Mouse (Mus musculus) CH12.LX (cell line): Measurements from ENCODE around the gene Gm20388. TPM values are rescaled to one million over a fixed set of nuclear protein-coding genes. Genes with fewer than 3 reads are reported as not detected.

Experiments
- DNase-seq: peaks from one replicate; pipeline ENCODE4 v3.0.0-alpha.2; 2013; ENCODE audit errors: extremely low read depth
- H3K27ac ChIP-seq: 2 replicates; pipeline ENCODE4 v1.5.1; 2012; ENCODE audit warnings: low read depth, mild to moderate bottlenecking, control low read depth, moderate library complexity; ENCODE audit not compliant: insufficient read depth
- H3K27me3 ChIP-seq: replicated peaks from 2 replicates; pipeline ENCODE3; 2012; ENCODE audit warnings: inconsistent platforms
- H3K36me3 ChIP-seq, 2 experiments: replicated peaks in 1 of 2; 2 replicates each; pipeline versions ENCODE3 to v1.6.1; 2012; ENCODE audit warnings: inconsistent platforms in 1 of 2, low read length in 1 of 2, mild to moderate bottlenecking in 1 of 2, mixed read lengths in 1 of 2, moderate library complexity in 1 of 2; ENCODE audit not compliant: control insufficient read depth in 1 of 2, insufficient read depth in 1 of 2
- H3K4me1 ChIP-seq, 2 experiments: 2 replicates each; pipeline ENCODE4 v1.6.1; 2012; ENCODE audit warnings: inconsistent platforms in 1 of 2, moderate library complexity in 1 of 2; ENCODE audit not compliant: insufficient read depth in 2 of 2, control insufficient read depth in 1 of 2
- H3K4me2 ChIP-seq: 2 replicates; pipeline ENCODE4 v1.6.1; 2012; ENCODE audit warnings: low read depth, mild to moderate bottlenecking, control low read depth; ENCODE audit not compliant: poor library complexity, insufficient read depth, severe bottlenecking
- H3K4me3 ChIP-seq, 3 experiments: fragments of 150-350 bp in 1 of 3; sonication (generic) in 1 of 3; replicated peaks in 1 of 3; 2 replicates each; pipeline versions ENCODE3 to v1.5.1; 2011 to 2012; ENCODE audit warnings: low read depth in 2 of 3, low read length in 2 of 3, mild to moderate bottlenecking in 2 of 3, moderate library complexity in 2 of 3, control low read depth in 1 of 3, improper control_type of control experiment in 1 of 3, inconsistent platforms in 1 of 3, mixed read lengths in 1 of 3; ENCODE audit not compliant: poor library complexity in 1 of 3
- H3K79me2 ChIP-seq: replicated peaks from 2 replicates; pipeline ENCODE4 v1.6.1; 2012; ENCODE audit warnings: mild to moderate bottlenecking, moderate library complexity; ENCODE audit not compliant: control insufficient read depth, poor library complexity, insufficient read depth, severe bottlenecking; ENCODE audit errors: extremely low read depth
- H3K9ac ChIP-seq: 2 replicates; pipeline ENCODE4 v1.6.1; 2012; ENCODE audit warnings: low read depth, mild to moderate bottlenecking, control low read depth, moderate library complexity; ENCODE audit not compliant: insufficient read depth
- H3K9me3 ChIP-seq: replicated peaks from 2 replicates; pipeline ENCODE3; 2012; ENCODE audit warnings: low read length, inconsistent platforms, mixed read lengths
- BHLHE40 ChIP-seq: IDR thresholded peaks from 2 replicates; pipeline ENCODE4 v1.6.1; 2011; ENCODE audit warnings: mild to moderate bottlenecking, low read depth, low read length, improper control_type of control experiment
- CHD1 ChIP-seq: IDR thresholded peaks from 2 replicates; pipeline ENCODE4 v1.6.1; 2012; ENCODE audit warnings: low read depth, low read length, improper control_type of control experiment, inconsistent platforms
- CHD2 ChIP-seq: IDR thresholded peaks from 2 replicates; pipeline ENCODE4 v1.6.1; 2011; ENCODE audit warnings: low read length, improper control_type of control experiment
- E2F4 ChIP-seq: IDR thresholded peaks from 2 replicates; pipeline ENCODE4 v1.6.1; 2011; ENCODE audit warnings: low read depth, low read length, improper control_type of control experiment; ENCODE audit not compliant: insufficient replicate concordance
- ELF1 ChIP-seq: IDR thresholded peaks from 2 replicates; pipeline ENCODE4 v1.6.1; 2014; ENCODE audit warnings: low read depth, mild to moderate bottlenecking, inconsistent platforms, low read length, improper control_type of control experiment
- ETS1 ChIP-seq: conservative IDR thresholded peaks from 2 replicates; pipeline ENCODE4 v1.6.1; 2012; ENCODE audit warnings: low read depth, mild to moderate bottlenecking, inconsistent platforms, low read length, improper control_type of control experiment, moderate library complexity
- HCFC1 ChIP-seq: IDR thresholded peaks from 2 replicates; pipeline ENCODE4 v1.6.1; 2012; ENCODE audit warnings: low read depth, mild to moderate bottlenecking, inconsistent platforms, low read length, improper control_type of control experiment
- IRF4 ChIP-seq: IDR thresholded peaks from 2 replicates; pipeline ENCODE4 v1.6.1; 2014; ENCODE audit warnings: low read depth, mild to moderate bottlenecking, inconsistent platforms, low read length, improper control_type of control experiment
- JUN ChIP-seq: IDR thresholded peaks from 2 replicates; pipeline ENCODE4 v1.6.1; 2011; ENCODE audit warnings: low read depth, mild to moderate bottlenecking, low read length, improper control_type of control experiment, moderate library complexity; ENCODE audit not compliant: insufficient read depth
- MAFK ChIP-seq: IDR thresholded peaks from 2 replicates; pipeline ENCODE4 v1.6.1; 2011; ENCODE audit warnings: low read length, improper control_type of control experiment; ENCODE audit not compliant: insufficient replicate concordance
- MAX ChIP-seq: IDR thresholded peaks from 2 replicates; pipeline ENCODE4 v1.6.1; 2011; ENCODE audit warnings: low read length, improper control_type of control experiment
- MAZ ChIP-seq: IDR thresholded peaks from 2 replicates; pipeline ENCODE4 v1.6.1; 2012; ENCODE audit warnings: low read depth, mild to moderate bottlenecking, inconsistent platforms, low read length, improper control_type of control experiment, moderate library complexity
- MEF2A ChIP-seq: IDR thresholded peaks from 2 replicates; pipeline ENCODE4 v1.6.1; 2014; ENCODE audit warnings: low read depth, mild to moderate bottlenecking, inconsistent platforms, low read length, improper control_type of control experiment, borderline replicate concordance
- NELFE ChIP-seq: IDR thresholded peaks from 2 replicates; pipeline ENCODE4 v1.6.1; 2011; ENCODE audit warnings: low read depth, low read length, improper control_type of control experiment
- NRF1 ChIP-seq: IDR thresholded peaks from 2 replicates; pipeline ENCODE4 v1.6.1; 2014; ENCODE audit warnings: low read depth, mild to moderate bottlenecking, inconsistent platforms, low read length, improper control_type of control experiment, moderate library complexity
- PAX5 ChIP-seq: IDR thresholded peaks from 2 replicates; pipeline ENCODE4 v1.6.1; 2012; ENCODE audit warnings: low read length, inconsistent platforms, mixed read lengths
- POLR2A ChIP-seq: IDR thresholded peaks from 2 replicates; pipeline ENCODE4 v1.6.1; 2011; ENCODE audit warnings: low read depth, mild to moderate bottlenecking, improper control_type of control experiment, low read length
- RCOR1 ChIP-seq: conservative IDR thresholded peaks from 2 replicates; pipeline ENCODE4 v1.6.1; 2012; ENCODE audit warnings: low read depth, mild to moderate bottlenecking, inconsistent platforms, low read length, improper control_type of control experiment
- SIN3A ChIP-seq: IDR thresholded peaks from 2 replicates; pipeline ENCODE4 v1.6.1; 2012; ENCODE audit warnings: low read length, improper control_type of control experiment, inconsistent platforms
- TBP ChIP-seq: conservative IDR thresholded peaks from 2 replicates; pipeline ENCODE4 v1.6.1; 2011; ENCODE audit warnings: low read depth, low read length, improper control_type of control experiment
- TCF12 ChIP-seq: IDR thresholded peaks from 2 replicates; pipeline ENCODE4 v1.6.1; 2014; ENCODE audit warnings: low read depth, mild to moderate bottlenecking, inconsistent platforms, low read length, improper control_type of control experiment
- UBTF ChIP-seq: IDR thresholded peaks from 2 replicates; pipeline ENCODE4 v1.6.1; 2012; ENCODE audit warnings: low read depth, mild to moderate bottlenecking, inconsistent platforms, low read length, improper control_type of control experiment, moderate library complexity
- USF1 ChIP-seq: IDR thresholded peaks from 2 replicates; pipeline ENCODE4 v1.6.1; 2014; ENCODE audit warnings: low read depth, mild to moderate bottlenecking, inconsistent platforms, low read length, improper control_type of control experiment
- ZC3H11A ChIP-seq: IDR thresholded peaks from 2 replicates; pipeline ENCODE4 v1.6.1; 2012; ENCODE audit warnings: low read depth, mild to moderate bottlenecking, inconsistent platforms, low read length, improper control_type of control experiment
- ZKSCAN1 ChIP-seq: IDR thresholded peaks from 2 replicates; pipeline ENCODE4 v1.6.1; 2012; ENCODE audit warnings: low read depth, inconsistent platforms, low read length, improper control_type of control experiment, borderline replicate concordance
- ZMIZ1 ChIP-seq: IDR thresholded peaks from 2 replicates; pipeline ENCODE4 v1.6.1; 2012; ENCODE audit warnings: low read depth, mild to moderate bottlenecking, inconsistent platforms, low read length, improper control_type of control experiment
- ZNF384 ChIP-seq: IDR thresholded peaks from 2 replicates; pipeline ENCODE4 v1.6.1; 2012; ENCODE audit warnings: low read depth, low read length, improper control_type of control experiment, inconsistent platforms
- dilution Hi-C: fragments of 300-500 bp; cut with MboI; formaldehyde crosslinking; loops from 2 replicates; pipeline ENCODE4 v1.14.3; 2020; ENCODE audit warnings: low sequenced_read_pairs; ENCODE audit not compliant: extremely low pct_unique_long_range_greater_than_20kb, extremely low pct_ligation_motif_present
- in situ Hi-C: fragments of 300-500 bp; cut with MboI; formaldehyde crosslinking; loops from 3 replicates; pipeline ENCODE4 v1.14.3; 2019; ENCODE audit warnings: low sequenced_read_pairs, low pct_ligation_motif_present, low pct_unique_long_range_greater_than_20kb, mixed read lengths
- polyA plus RNA-seq: library from polyadenylated mRNA; unstranded; fragments of >175 nt; gene quantifications from 2 replicates; pipeline ENCODE4 v1.2.1, GENCODE M21; 2012; ENCODE audit warnings: low read depth; ENCODE audit not compliant: insufficient read length
- total RNA-seq, 2 experiments: library from RNA; depleted of rRNA; stranded (reverse); fragments of 300-350 nt in 1 of 2; fragments of >200 nt in 1 of 2; gene quantifications; 2 replicates each; pipeline ENCODE4 v1.2.3; 2012 to 2014

Gm20388 gene
- total and polyA plus RNA-seq, 3 experiments = 14.8 to 26.3 (median 22.2) TPM

- H3K36me3 ChIP-seq = peaks cover 0 to 21% of the 10 kb centered on the region in 2 experiments
- dilution Hi-C loops = no loop called here
- peaks cover 33 to 48% of the 10 kb centered on the region in 2 experiments for H3K4me1 ChIP-seq
- DNase-seq = no peak
- no peaks in the 10 kb centered on the region for H3K9me3 ChIP-seq
- H3K79me2 ChIP-seq = peaks cover 30% of the 10 kb centered on the region
- peak overlapping the region; percentile 91 for H3K4me2 ChIP-seq
- peak overlapping the region; percentile 73 for H3K9ac ChIP-seq
- peak; percentile 74 for TF ChIP-seq SIN3A
- 0 out of 2 replicates have a peak, but pooled peaks have one; percentile 21 for TF ChIP-seq ELF1
- TF ChIP-seq BHLHE40 = peak; percentile 41; the same call in 1 of the 2 replicates
- TF ChIP-seq IRF4 = 0 out of 2 replicates have a peak, but pooled peaks have one; percentile 10
- no peak for TF ChIP-seq E2F4
- TF ChIP-seq POLR2A = peak; percentile 42; the same call in 1 of the 2 replicates
- TF ChIP-seq MAZ = 0 out of 2 replicates have a peak, but pooled peaks have one; percentile 38
- peak; percentile 64; the same call in 1 of the 2 replicates for TF ChIP-seq ZMIZ1
- TF ChIP-seq ZC3H11A = no peak
- TF ChIP-seq TBP = peak; percentile 9; the same call in 1 of the 2 replicates
- peak; percentile 16; the same call in 1 of the 2 replicates for TF ChIP-seq MEF2A
- TF ChIP-seq UBTF = 0 out of 2 replicates have a peak, but pooled peaks have one; percentile 28
- TF ChIP-seq ZNF384 = no peak
- TF ChIP-seq ETS1 = no peak
- TF ChIP-seq CHD1 = peak; percentile 65; the same call in 1 of the 2 replicates
- peak; percentile 45; the same call in 1 of the 2 replicates for TF ChIP-seq CHD2
- in situ Hi-C loops = loop anchor here (5.0 kb wide), 1 partner anchor 44 kb away; no protein-coding TSS in a partner anchor
- peak overlapping the region; percentile 99 for H3K27ac ChIP-seq
- peak overlapping the region; percentile 78 to 89 (median 87) for H3K4me3 ChIP-seq
- peaks cover 2% of the 10 kb centered on the region for H3K27me3 ChIP-seq
Measured at GRCm38 (mm10) chr8:122283356-122284202, 2372.9 kb downstream of the Gm20388 start.

DNA sequence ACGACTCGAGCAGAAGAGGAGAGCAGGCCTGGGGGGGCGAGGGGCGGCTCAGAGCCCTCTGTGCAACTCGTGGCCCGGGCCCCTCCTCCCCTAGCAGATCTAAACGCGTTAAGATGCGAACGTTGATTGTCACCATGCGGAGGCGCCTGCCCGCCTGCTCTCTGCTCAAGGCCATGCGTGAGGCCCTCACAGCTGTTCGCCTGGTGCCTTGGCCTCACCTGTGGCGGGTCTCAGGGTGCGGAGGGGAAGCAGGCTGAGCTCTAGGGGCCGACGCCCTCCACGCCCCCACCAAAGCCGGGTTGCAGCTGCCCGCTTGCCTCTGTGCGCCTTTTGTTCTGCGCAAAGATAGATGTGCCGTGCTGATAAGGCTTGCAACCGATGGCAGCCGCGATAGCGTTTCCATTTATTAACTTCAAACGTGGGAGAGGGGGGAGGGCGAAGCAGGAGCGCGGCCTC lies 2373.6 kb downstream of the Gm20388 start:
- H3K9ac ChIP-seq = peak overlapping the region; percentile 73
- peak overlapping the region; percentile 91 for H3K4me2 ChIP-seq
- H3K9me3 ChIP-seq = no peaks in the 10 kb centered on the region
- peak overlapping the region; percentile 78 to 89 (median 87) for H3K4me3 ChIP-seq
- peak overlapping the region; percentile 99 for H3K27ac ChIP-seq
- in situ Hi-C loops = loop anchor here (5.0 kb wide), 1 partner anchor 43 kb away; no protein-coding TSS in a partner anchor
- dilution Hi-C loops = no loop called here
- DNase-seq = peak; percentile 81
- peaks cover under 1 to 28% of the 10 kb centered on the region in 2 experiments for H3K36me3 ChIP-seq
- peaks cover 34% of the 10 kb centered on the region for H3K79me2 ChIP-seq
- H3K27me3 ChIP-seq = no peaks in the 10 kb centered on the region
- H3K4me1 ChIP-seq = peaks cover 38 to 52% of the 10 kb centered on the region in 2 experiments
- TF ChIP-seq ZNF384 (no peak), UBTF (peak; percentile 87; the same call in 1 of the 2 replicates), TCF12 (peak; percentile 81), IRF4 (peak; percentile 41; the same call in 1 of the 2 replicates), MAX (peak; percentile 93), NELFE (0 out of 2 replicates have a peak, but pooled peaks have one; percentile 30), POLR2A (peak; percentile 20; the same call in 1 of the 2 replicates), NRF1 (peak; percentile 50; the same call in 1 of the 2 replicates), ZMIZ1 (no peak; the same call in 1 of the 2 replicates), HCFC1 (peak; percentile 28), RCOR1 (0 out of 2 replicates have a peak, but pooled peaks have one; percentile 64), ELF1 (no peak), MAFK (no peak), CHD1 (no peak), MEF2A (peak; percentile 54; the same call in 1 of the 2 replicates), PAX5 (no peak), JUN (no peak), USF1 (no peak), ZKSCAN1 (no peak)
